Mouse (Mus musculus) CH12.LX (cell line): ENCODE results near the gene Pdzd3. TPM values are rescaled to one million over a fixed set of nuclear protein-coding genes. Genes with fewer than 3 reads are reported as not detected.

ENCODE experiments used
- DNase-seq: peaks from one replicate; pipeline ENCODE4 v3.0.0-alpha.2; 2013; ENCODE audit errors: extremely low read depth
- H3K27ac ChIP-seq: 2 replicates; pipeline ENCODE4 v1.5.1; 2012; ENCODE audit warnings: low read depth, mild to moderate bottlenecking, control low read depth, moderate library complexity; ENCODE audit not compliant: insufficient read depth
- H3K27me3 ChIP-seq: replicated peaks from 2 replicates; pipeline ENCODE3; 2012; ENCODE audit warnings: inconsistent platforms
- H3K36me3 ChIP-seq, 2 experiments: replicated peaks in 1 of 2; 2 replicates each; pipeline versions ENCODE3 to v1.6.1; 2012; ENCODE audit warnings: inconsistent platforms in 1 of 2, low read length in 1 of 2, mild to moderate bottlenecking in 1 of 2, mixed read lengths in 1 of 2, moderate library complexity in 1 of 2; ENCODE audit not compliant: control insufficient read depth in 1 of 2, insufficient read depth in 1 of 2
- H3K4me1 ChIP-seq, 2 experiments: 2 replicates each; pipeline ENCODE4 v1.6.1; 2012; ENCODE audit warnings: inconsistent platforms in 1 of 2, moderate library complexity in 1 of 2; ENCODE audit not compliant: insufficient read depth in 2 of 2, control insufficient read depth in 1 of 2
- H3K4me2 ChIP-seq: 2 replicates; pipeline ENCODE4 v1.6.1; 2012; ENCODE audit warnings: low read depth, mild to moderate bottlenecking, control low read depth; ENCODE audit not compliant: poor library complexity, insufficient read depth, severe bottlenecking
- H3K4me3 ChIP-seq, 3 experiments: fragments of 150-350 bp in 1 of 3; sonication (generic) in 1 of 3; replicated peaks in 1 of 3; 2 replicates each; pipeline versions ENCODE3 to v1.5.1; 2011 to 2012; ENCODE audit warnings: low read depth in 2 of 3, low read length in 2 of 3, mild to moderate bottlenecking in 2 of 3, moderate library complexity in 2 of 3, control low read depth in 1 of 3, improper control_type of control experiment in 1 of 3, inconsistent platforms in 1 of 3, mixed read lengths in 1 of 3; ENCODE audit not compliant: poor library complexity in 1 of 3
- H3K79me2 ChIP-seq: replicated peaks from 2 replicates; pipeline ENCODE4 v1.6.1; 2012; ENCODE audit warnings: mild to moderate bottlenecking, moderate library complexity; ENCODE audit not compliant: control insufficient read depth, poor library complexity, insufficient read depth, severe bottlenecking; ENCODE audit errors: extremely low read depth
- H3K9ac ChIP-seq: 2 replicates; pipeline ENCODE4 v1.6.1; 2012; ENCODE audit warnings: low read depth, mild to moderate bottlenecking, control low read depth, moderate library complexity; ENCODE audit not compliant: insufficient read depth
- H3K9me3 ChIP-seq: replicated peaks from 2 replicates; pipeline ENCODE3; 2012; ENCODE audit warnings: low read length, inconsistent platforms, mixed read lengths
- CHD1 ChIP-seq: IDR thresholded peaks from 2 replicates; pipeline ENCODE4 v1.6.1; 2012; ENCODE audit warnings: low read depth, low read length, improper control_type of control experiment, inconsistent platforms
- E2F4 ChIP-seq: IDR thresholded peaks from 2 replicates; pipeline ENCODE4 v1.6.1; 2011; ENCODE audit warnings: low read depth, low read length, improper control_type of control experiment; ENCODE audit not compliant: insufficient replicate concordance
- GABPA ChIP-seq: IDR thresholded peaks from 2 replicates; pipeline ENCODE4 v1.6.1; 2012; ENCODE audit warnings: low read depth, low read length, improper control_type of control experiment, inconsistent platforms; ENCODE audit not compliant: insufficient replicate concordance
- KAT2A ChIP-seq: IDR thresholded peaks from 2 replicates; pipeline ENCODE4 v1.6.1; 2012; ENCODE audit warnings: low read length, improper control_type of control experiment, inconsistent platforms; ENCODE audit not compliant: insufficient replicate concordance
- MAFK ChIP-seq: IDR thresholded peaks from 2 replicates; pipeline ENCODE4 v1.6.1; 2011; ENCODE audit warnings: low read length, improper control_type of control experiment; ENCODE audit not compliant: insufficient replicate concordance
- MAX ChIP-seq: IDR thresholded peaks from 2 replicates; pipeline ENCODE4 v1.6.1; 2011; ENCODE audit warnings: low read length, improper control_type of control experiment
- MXI1 ChIP-seq: IDR thresholded peaks from 2 replicates; pipeline ENCODE4 v1.6.1; 2011; ENCODE audit warnings: mild to moderate bottlenecking, low read depth, low read length, improper control_type of control experiment
- MYC ChIP-seq: IDR thresholded peaks from 2 replicates; pipeline ENCODE4 v1.6.1; 2011; ENCODE audit warnings: low read depth, mild to moderate bottlenecking, improper control_type of control experiment, low read length
- NELFE ChIP-seq: IDR thresholded peaks from 2 replicates; pipeline ENCODE4 v1.6.1; 2011; ENCODE audit warnings: low read depth, low read length, improper control_type of control experiment
- PAX5 ChIP-seq: IDR thresholded peaks from 2 replicates; pipeline ENCODE4 v1.6.1; 2012; ENCODE audit warnings: low read length, inconsistent platforms, mixed read lengths
- POLR2A ChIP-seq: IDR thresholded peaks from 2 replicates; pipeline ENCODE4 v1.6.1; 2011; ENCODE audit warnings: low read depth, mild to moderate bottlenecking, improper control_type of control experiment, low read length
- RAD21 ChIP-seq: IDR thresholded peaks from 2 replicates; pipeline ENCODE4 v1.6.1; 2011; ENCODE audit warnings: low read depth, mild to moderate bottlenecking, low read length, improper control_type of control experiment, moderate library complexity
- SIN3A ChIP-seq: IDR thresholded peaks from 2 replicates; pipeline ENCODE4 v1.6.1; 2012; ENCODE audit warnings: low read length, improper control_type of control experiment, inconsistent platforms
- SMC3 ChIP-seq: IDR thresholded peaks from 2 replicates; pipeline ENCODE4 v1.6.1; 2011; ENCODE audit warnings: low read depth, low read length, improper control_type of control experiment
- UBTF ChIP-seq: IDR thresholded peaks from 2 replicates; pipeline ENCODE4 v1.6.1; 2012; ENCODE audit warnings: low read depth, mild to moderate bottlenecking, inconsistent platforms, low read length, improper control_type of control experiment, moderate library complexity
- USF1 ChIP-seq: IDR thresholded peaks from 2 replicates; pipeline ENCODE4 v1.6.1; 2014; ENCODE audit warnings: low read depth, mild to moderate bottlenecking, inconsistent platforms, low read length, improper control_type of control experiment
- USF2 ChIP-seq: conservative IDR thresholded peaks from 2 replicates; pipeline ENCODE4 v1.6.1; 2011; ENCODE audit warnings: low read depth, low read length, improper control_type of control experiment
- ZC3H11A ChIP-seq: IDR thresholded peaks from 2 replicates; pipeline ENCODE4 v1.6.1; 2012; ENCODE audit warnings: low read depth, mild to moderate bottlenecking, inconsistent platforms, low read length, improper control_type of control experiment
- ZNF384 ChIP-seq: IDR thresholded peaks from 2 replicates; pipeline ENCODE4 v1.6.1; 2012; ENCODE audit warnings: low read depth, low read length, improper control_type of control experiment, inconsistent platforms
- dilution Hi-C: fragments of 300-500 bp; cut with MboI; formaldehyde crosslinking; loops from 2 replicates; pipeline ENCODE4 v1.14.3; 2020; ENCODE audit warnings: low sequenced_read_pairs; ENCODE audit not compliant: extremely low pct_unique_long_range_greater_than_20kb, extremely low pct_ligation_motif_present
- in situ Hi-C: fragments of 300-500 bp; cut with MboI; formaldehyde crosslinking; loops from 3 replicates; pipeline ENCODE4 v1.14.3; 2019; ENCODE audit warnings: low sequenced_read_pairs, low pct_ligation_motif_present, low pct_unique_long_range_greater_than_20kb, mixed read lengths
- polyA plus RNA-seq: library from polyadenylated mRNA; unstranded; fragments of >175 nt; gene quantifications from 2 replicates; pipeline ENCODE4 v1.2.1, GENCODE M21; 2012; ENCODE audit warnings: low read depth; ENCODE audit not compliant: insufficient read length
- total RNA-seq, 2 experiments: library from RNA; depleted of rRNA; stranded (reverse); fragments of 300-350 nt in 1 of 2; fragments of >200 nt in 1 of 2; gene quantifications; 2 replicates each; pipeline ENCODE4 v1.2.3; 2012 to 2014

Pdzd3 gene
- total and polyA plus RNA-seq, 3 experiments, result 0.09 to 0.21 (median 0.13) TPM

DNA sequence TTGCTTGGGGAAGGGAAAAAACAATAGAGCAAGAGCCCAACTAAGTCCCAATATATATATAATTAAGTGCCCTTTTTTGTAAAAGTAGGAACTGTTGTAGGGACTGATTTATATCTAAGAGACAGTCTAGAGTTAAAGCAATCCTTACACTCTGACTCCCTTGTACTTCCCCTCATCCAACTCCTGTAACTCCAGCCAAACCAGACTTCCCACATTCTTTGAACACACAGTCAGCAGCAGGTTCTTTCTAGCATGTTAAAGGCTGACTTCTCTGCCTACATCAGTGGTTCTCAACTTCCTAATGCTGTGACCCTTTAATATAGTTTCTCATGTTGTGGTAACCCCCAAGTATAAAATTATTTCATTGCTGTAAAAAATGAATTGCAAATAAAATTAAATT is 51.7 kb downstream of the Pdzd3 start:
- Histone ChIP-seq H3K4me3 (no peak overlapping the region), H3K4me2 (no peak overlapping the region), H3K36me3 (peaks cover 8 to 59% of the 10 kb centered on the region in 2 experiments), H3K4me1 (peaks cover 4 to 36% of the 10 kb centered on the region in 2 experiments; a peak in 3 of 4 replicates), H3K27me3 (no peaks in the 10 kb centered on the region), H3K9me3 (peaks cover 6% of the 10 kb centered on the region), H3K9ac (no peak overlapping the region), H3K79me2 (peaks cover 23% of the 10 kb centered on the region), H3K27ac (no peak overlapping the region)
- TF ChIP-seq USF2 (no peak), USF1 (no peak), ZC3H11A (no peak), RAD21 (no peak), ZNF384 (no peak), MAX (no peak), KAT2A (no peak)
- dilution Hi-C loops, result no loop called here
- in situ Hi-C loops, result no loop called here
- DNase-seq, result no peak

DNA sequence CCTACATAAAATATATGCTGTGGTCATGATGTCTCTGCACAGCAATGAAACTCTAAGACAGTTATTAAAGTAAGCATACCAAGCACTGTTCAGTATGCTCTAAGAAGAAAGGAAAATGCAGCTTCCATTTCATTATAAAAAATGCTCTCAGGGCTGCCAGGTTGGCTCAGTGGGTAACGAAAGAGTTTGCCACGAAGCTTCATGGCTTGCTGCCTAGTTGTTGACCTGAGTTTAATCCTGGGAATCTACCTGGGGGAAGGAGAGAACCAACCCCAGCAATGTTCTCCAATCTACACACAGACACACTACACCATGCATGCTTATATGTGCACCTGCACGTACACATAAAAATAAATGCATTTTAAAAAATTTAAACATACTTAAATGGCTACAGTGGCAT is 52.1 kb downstream of the Pdzd3 start:
- dilution Hi-C loops (no loop called here), in situ Hi-C loops (no loop called here)
- no peak overlapping the region for H3K27ac ChIP-seq
- no peak overlapping the region for H3K4me3 ChIP-seq
- no peak overlapping the region for H3K9ac ChIP-seq
- no peak overlapping the region for H3K4me2 ChIP-seq
- TF ChIP-seq ZC3H11A (no peak), MXI1 (no peak), UBTF (no peak), POLR2A (no peak), GABPA (no peak), MAFK (no peak), E2F4 (no peak), SMC3 (no peak), USF2 (no peak), NELFE (no peak), PAX5 (no peak), MYC (no peak), CHD1 (no peak), SIN3A (no peak)
- H3K36me3 ChIP-seq, result peaks cover 8 to 59% of the 10 kb centered on the region in 2 experiments
- H3K4me1 ChIP-seq, result peaks cover 8 to 40% of the 10 kb centered on the region in 2 experiments; a peak in 3 of 4 replicates
- H3K27me3 ChIP-seq, result no peaks in the 10 kb centered on the region
- H3K79me2 ChIP-seq, result peaks cover 24% of the 10 kb centered on the region
- peaks cover 3% of the 10 kb centered on the region for H3K9me3 ChIP-seq
- no peak for DNase-seq

Other genes starting within 250 kb of the Pdzd3 start
Only the 20 nearest of the 25 such genes appear.
- 0.04 TPM in 1 of 2 replicates, not detected in the other for gene Mfrp, start 149.7 kb downstream of the Pdzd3 start, total RNA-seq (2012; rRNA removed)
- not detected in 2 replicates for gene Mfrp, start 149.7 kb downstream of the Pdzd3 start, total RNA-seq (2014; rRNA removed)
- not detected in 2 replicates for gene Mfrp, start 149.7 kb downstream of the Pdzd3 start, polyA plus RNA-seq
- gene C1qtnf5, start 144.2 kb downstream of the Pdzd3 start, total RNA-seq (2012; rRNA removed), result not detected in 2 replicates
- not detected in 2 replicates for gene C1qtnf5, start 144.2 kb downstream of the Pdzd3 start, total RNA-seq (2014; rRNA removed)
- not detected in 2 replicates for gene C1qtnf5, start 144.2 kb downstream of the Pdzd3 start, polyA plus RNA-seq
- gene Gm49380, start 138.0 kb downstream of the Pdzd3 start, total RNA-seq (2012; rRNA removed), result not detected in 2 replicates
- gene Gm49380, start 138.0 kb downstream of the Pdzd3 start, total RNA-seq (2014; rRNA removed), result not detected in 2 replicates
- not detected in 2 replicates for gene Gm49380, start 138.0 kb downstream of the Pdzd3 start, polyA plus RNA-seq
- gene Rnf26, start 138.0 kb downstream of the Pdzd3 start, total RNA-seq (2012; rRNA removed), result 15.3 and 15.4 TPM in 2 replicates
- 9.2 and 11.7 TPM in 2 replicates for gene Rnf26, start 138.0 kb downstream of the Pdzd3 start, total RNA-seq (2014; rRNA removed)
- 31.5 and 40.0 TPM in 2 replicates for gene Rnf26, start 138.0 kb downstream of the Pdzd3 start, polyA plus RNA-seq
- 0.98 and 1.1 TPM in 2 replicates for gene Mcam, start 117.0 kb downstream of the Pdzd3 start, total RNA-seq (2012; rRNA removed)
- gene Mcam, start 117.0 kb downstream of the Pdzd3 start, total RNA-seq (2014; rRNA removed), result 0.56 and 0.73 TPM in 2 replicates
- 0.40 and 0.57 TPM in 2 replicates for gene Mcam, start 117.0 kb downstream of the Pdzd3 start, polyA plus RNA-seq
- gene Cbl, start 17.4 kb downstream of the Pdzd3 start, total RNA-seq (2012; rRNA removed), result 11.9 and 13.4 TPM in 2 replicates
- gene Cbl, start 17.4 kb downstream of the Pdzd3 start, total RNA-seq (2014; rRNA removed), result 6.5 and 8.3 TPM in 2 replicates
- gene Cbl, start 17.4 kb downstream of the Pdzd3 start, polyA plus RNA-seq, result 27.1 and 39.0 TPM in 2 replicates
- not detected in 2 replicates for gene Ccdc153, start 10.8 kb downstream of the Pdzd3 start, total RNA-seq (2012; rRNA removed)
- not detected in 2 replicates for gene Ccdc153, start 10.8 kb downstream of the Pdzd3 start, total RNA-seq (2014; rRNA removed)
- gene Ccdc153, start 10.8 kb downstream of the Pdzd3 start, polyA plus RNA-seq, result not detected in 2 replicates
- gene Nlrx1, start 17.1 kb upstream of the Pdzd3 start, total RNA-seq (2012; rRNA removed), result 8.8 and 10.9 TPM in 2 replicates
- 8.0 and 8.8 TPM in 2 replicates for gene Nlrx1, start 17.1 kb upstream of the Pdzd3 start, total RNA-seq (2014; rRNA removed)
- gene Nlrx1, start 17.1 kb upstream of the Pdzd3 start, polyA plus RNA-seq, result 12.6 and 15.4 TPM in 2 replicates
- gene Abcg4, start 37.1 kb upstream of the Pdzd3 start, total RNA-seq (2012; rRNA removed), result 0.38 and 0.72 TPM in 2 replicates
- gene Abcg4, start 37.1 kb upstream of the Pdzd3 start, total RNA-seq (2014; rRNA removed), result 0.23 TPM in 2 replicates
- 0.82 and 1.1 TPM in 2 replicates for gene Abcg4, start 37.1 kb upstream of the Pdzd3 start, polyA plus RNA-seq
- gene Hinfp, start 54.2 kb upstream of the Pdzd3 start, total RNA-seq (2012; rRNA removed), result 16.5 and 16.6 TPM in 2 replicates
- gene Hinfp, start 54.2 kb upstream of the Pdzd3 start, total RNA-seq (2014; rRNA removed), result 13.6 and 14.0 TPM in 2 replicates
- 18.9 and 22.3 TPM in 2 replicates for gene Hinfp, start 54.2 kb upstream of the Pdzd3 start, polyA plus RNA-seq
- gene C2cd2l, start 68.8 kb upstream of the Pdzd3 start, total RNA-seq (2012; rRNA removed), result 7.2 TPM in 2 replicates
- gene C2cd2l, start 68.8 kb upstream of the Pdzd3 start, total RNA-seq (2014; rRNA removed), result 2.5 and 2.9 TPM in 2 replicates
- gene C2cd2l, start 68.8 kb upstream of the Pdzd3 start, polyA plus RNA-seq, result 7.3 and 8.6 TPM in 2 replicates
- 15.8 and 16.2 TPM in 2 replicates for gene Dpagt1, start 74.5 kb upstream of the Pdzd3 start, total RNA-seq (2012; rRNA removed)
- gene Dpagt1, start 74.5 kb upstream of the Pdzd3 start, total RNA-seq (2014; rRNA removed), result 6.4 and 8.5 TPM in 2 replicates
- 31.5 and 41.7 TPM in 2 replicates for gene Dpagt1, start 74.5 kb upstream of the Pdzd3 start, polyA plus RNA-seq
- 488 and 589 TPM in 2 replicates for gene H2afx, start 83.2 kb upstream of the Pdzd3 start, total RNA-seq (2012; rRNA removed)
- gene H2afx, start 83.2 kb upstream of the Pdzd3 start, total RNA-seq (2014; rRNA removed), result 32.5 and 36.3 TPM in 2 replicates
- 39.5 and 56.6 TPM in 2 replicates for gene H2afx, start 83.2 kb upstream of the Pdzd3 start, polyA plus RNA-seq
- 74.0 and 80.9 TPM in 2 replicates for gene Hmbs, start 92.8 kb upstream of the Pdzd3 start, total RNA-seq (2012; rRNA removed)
- gene Hmbs, start 92.8 kb upstream of the Pdzd3 start, total RNA-seq (2014; rRNA removed), result 73.7 and 75.2 TPM in 2 replicates
- gene Hmbs, start 92.8 kb upstream of the Pdzd3 start, polyA plus RNA-seq, result 65.0 and 65.1 TPM in 2 replicates
- gene Vps11, start 110.2 kb upstream of the Pdzd3 start, total RNA-seq (2012; rRNA removed), result 21.4 and 22.1 TPM in 2 replicates
- 16.1 and 17.4 TPM in 2 replicates for gene Vps11, start 110.2 kb upstream of the Pdzd3 start, total RNA-seq (2014; rRNA removed)
- gene Vps11, start 110.2 kb upstream of the Pdzd3 start, polyA plus RNA-seq, result 23.2 and 24.8 TPM in 2 replicates
- gene Hyou1, start 128.0 kb upstream of the Pdzd3 start, total RNA-seq (2012; rRNA removed), result 88.7 and 148 TPM in 2 replicates
- 31.9 and 32.6 TPM in 2 replicates for gene Hyou1, start 128.0 kb upstream of the Pdzd3 start, total RNA-seq (2014; rRNA removed)
- 89.9 and 90.8 TPM in 2 replicates for gene Hyou1, start 128.0 kb upstream of the Pdzd3 start, polyA plus RNA-seq
- gene Slc37a4, start 145.4 kb upstream of the Pdzd3 start, total RNA-seq (2012; rRNA removed), result 13.8 and 25.5 TPM in 2 replicates
- 29.9 and 38.7 TPM in 2 replicates for gene Slc37a4, start 145.4 kb upstream of the Pdzd3 start, total RNA-seq (2014; rRNA removed)
- gene Slc37a4, start 145.4 kb upstream of the Pdzd3 start, polyA plus RNA-seq, result 10.3 and 11.7 TPM in 2 replicates
- 2,535 and 3,076 TPM in 2 replicates for gene Rps25, start 155.7 kb upstream of the Pdzd3 start, total RNA-seq (2012; rRNA removed)
- gene Rps25, start 155.7 kb upstream of the Pdzd3 start, total RNA-seq (2014; rRNA removed), result 3,131 and 3,378 TPM in 2 replicates
- gene Rps25, start 155.7 kb upstream of the Pdzd3 start, polyA plus RNA-seq, result 2,547 and 3,250 TPM in 2 replicates
- 81.3 and 88.2 TPM in 2 replicates for gene Trappc4, start 156.1 kb upstream of the Pdzd3 start, total RNA-seq (2012; rRNA removed)
- gene Trappc4, start 156.1 kb upstream of the Pdzd3 start, total RNA-seq (2014; rRNA removed), result 125 and 135 TPM in 2 replicates
- 55.9 and 69.2 TPM in 2 replicates for gene Trappc4, start 156.1 kb upstream of the Pdzd3 start, polyA plus RNA-seq
- gene Ccdc84, start 167.1 kb upstream of the Pdzd3 start, total RNA-seq (2012; rRNA removed), result 25.4 and 30.4 TPM in 2 replicates
- gene Ccdc84, start 167.1 kb upstream of the Pdzd3 start, total RNA-seq (2014; rRNA removed), result 21.7 and 26.0 TPM in 2 replicates
- gene Ccdc84, start 167.1 kb upstream of the Pdzd3 start, polyA plus RNA-seq, result 16.5 and 18.3 TPM in 2 replicates